Mouse (Mus musculus): ENCODE measurements around the gene Zbtb20. TPM values are rescaled to one million over a fixed set of nuclear protein-coding genes. Genes with fewer than 3 reads are reported as not detected.

Zbtb20 gene
- total RNA-seq, 2 experiments from 2014 or later: 196 to 202 TPM

GRCm38 (mm10) chr16:43462470-43463455 is 587.1 kb downstream of the Zbtb20 start:
- intact Hi-C loops (cut with DNase I): loop anchor here (2.0 to 5.0 kb wide), 2 partner anchors 34 to 110 kb away; no protein-coding TSS in a partner anchor
- no peak for DNase-seq

GRCm38 (mm10) chr16:43463684-43464475 is 588.2 kb downstream of the Zbtb20 start:
- intact Hi-C loops (cut with DNase I): loop anchor here (2.0 to 5.0 kb wide), 2 partner anchors 33 to 108 kb away; no protein-coding TSS in a partner anchor
- DNase-seq: peak in 1 of 2 experiments; percentile 29

GRCm38 (mm10) chr16:43464476-43465080 is 588.9 kb downstream of the Zbtb20 start:
- intact Hi-C loops (cut with DNase I): loop anchor here (5.0 kb wide), 2 partner anchors 73 to 108 kb away; no protein-coding TSS in a partner anchor
- peak; percentile 63 to 78 for DNase-seq

- no peak for DNase-seq
- intact Hi-C loops (cut with DNase I): loop anchor here (5.0 kb wide), 1 partner anchor 72 kb away; no protein-coding TSS in a partner anchor
These were observed 589.7 kb downstream of the Zbtb20 start for GRCm38 (mm10) chr16:43465368-43465839.

- DNase-seq: no peak
- intact Hi-C loops (cut with DNase I): loop anchor here (5.0 kb wide), 1 partner anchor 71 kb away; no protein-coding TSS in a partner anchor
These were observed 590.5 kb downstream of the Zbtb20 start for GRCm38 (mm10) chr16:43465921-43466748.

GRCm38 (mm10) chr16:43466749-43467065 is 591.0 kb downstream of the Zbtb20 start:
- DNase-seq: no peak
- intact Hi-C loops (cut with DNase I): loop anchor here (5.0 kb wide), 1 partner anchor 71 kb away; no protein-coding TSS in a partner anchor

- DNase-seq: no peak
- intact Hi-C loops (cut with DNase I): no loop called here
These were observed 595.4 kb downstream of the Zbtb20 start for GRCm38 (mm10) chr16:43471060-43471459.

GRCm38 (mm10) chr16:43474941-43475728 is 599.5 kb downstream of the Zbtb20 start:
- intact Hi-C loops (cut with DNase I): no loop called here
- no peak for DNase-seq

GRCm38 (mm10) chr16:43476921-43477320 is 601.2 kb downstream of the Zbtb20 start:
- no peak for DNase-seq
- intact Hi-C loops (cut with DNase I): no loop called here

GRCm38 (mm10) chr16:43478352-43478751 is 602.7 kb downstream of the Zbtb20 start:
- intact Hi-C loops (cut with DNase I): no loop called here
- no peak for DNase-seq

- DNase-seq: no peak
- intact Hi-C loops (cut with DNase I): no loop called here
These were observed 604.9 kb downstream of the Zbtb20 start for GRCm38 (mm10) chr16:43480532-43480931.

GRCm38 (mm10) chr16:43482125-43482524 is 606.4 kb downstream of the Zbtb20 start:
- DNase-seq: no peak
- intact Hi-C loops (cut with DNase I): no loop called here

- DNase-seq: no peak
- intact Hi-C loops (cut with DNase I): no loop called here
These were observed 607.1 kb downstream of the Zbtb20 start for GRCm38 (mm10) chr16:43482738-43483137.

- intact Hi-C loops (cut with DNase I): no loop called here
These were observed 608.7 kb downstream of the Zbtb20 start for GRCm38 (mm10) chr16:43484400-43484799.

GRCm38 (mm10) chr16:43489362-43489761 is 613.7 kb downstream of the Zbtb20 start:
- intact Hi-C loops (cut with DNase I): no loop called here
- DNase-seq: no peak

More at GRCm38 (mm10) chr16:43484400-43484799, 608.7 kb downstream of the Zbtb20 start:
- no peak for DNase-seq

GRCm38 (mm10) chr16:43489984-43490383 is 614.3 kb downstream of the Zbtb20 start:
- intact Hi-C loops (cut with DNase I): no loop called here

GRCm38 (mm10) chr16:43492863-43493262 is 617.2 kb downstream of the Zbtb20 start:
- DNase-seq: no peak
- intact Hi-C loops (cut with DNase I): no loop called here

More at GRCm38 (mm10) chr16:43489984-43490383, 614.3 kb downstream of the Zbtb20 start:
- no peak for DNase-seq

GRCm38 (mm10) chr16:43493596-43494385 is 618.1 kb downstream of the Zbtb20 start:
- no peak for DNase-seq
- intact Hi-C loops (cut with DNase I): no loop called here

All from heart, postnatal 36 days (tissue).